Mouse (Mus musculus) heart, embryonic 15.5 days (tissue): ENCODE results near the gene Itpr1. TPM values are rescaled to one million over a fixed set of nuclear protein-coding genes. Genes with fewer than 3 reads are reported as not detected.

ENCODE experiments used
- ATAC-seq: fragments of 200-750 bp; cut with Nextera tagmentation; replicated peaks from 2 replicates; pipeline ENCODE4 v1.8.0; 2017; ENCODE audit warnings: low read depth, moderate TSS enrichment; ENCODE audit not compliant: insufficient number of reproducible peaks, insufficient read depth, low FRiP score
- H3K27ac ChIP-seq: fragments of 300-500 bp; sonication (generic); 2 replicates; pipeline ENCODE4 v1.5.1; 2015; ENCODE audit warnings: mild to moderate bottlenecking, inconsistent platforms
- H3K27me3 ChIP-seq: fragments of 300-500 bp; sonication (generic); 2 replicates; pipeline ENCODE4 v1.6.1; 2015; ENCODE audit warnings: inconsistent platforms
- H3K36me3 ChIP-seq: fragments of 300-500 bp; sonication (generic); 2 replicates; pipeline ENCODE4 v1.6.1; 2015; ENCODE audit warnings: mild to moderate bottlenecking, inconsistent platforms
- H3K4me1 ChIP-seq: fragments of 300-500 bp; sonication (generic); replicated peaks from 2 replicates; pipeline ENCODE4 v1.6.1; 2015; ENCODE audit warnings: inconsistent platforms
- H3K4me2 ChIP-seq: fragments of 300-500 bp; sonication (generic); 2 replicates; pipeline ENCODE4 v1.6.1; 2015; ENCODE audit warnings: inconsistent platforms, mild to moderate bottlenecking, moderate library complexity
- H3K4me3 ChIP-seq: fragments of 300-500 bp; sonication (generic); 2 replicates; pipeline ENCODE4 v1.5.1; 2015; ENCODE audit warnings: mild to moderate bottlenecking, inconsistent platforms
- H3K9ac ChIP-seq: fragments of 300-500 bp; sonication (generic); 2 replicates; pipeline ENCODE4 v1.6.1; 2015; ENCODE audit warnings: mild to moderate bottlenecking, inconsistent platforms
- H3K9me3 ChIP-seq: fragments of 300-500 bp; sonication (generic); replicated peaks from 2 replicates; pipeline ENCODE4 v1.6.1; 2016; ENCODE audit warnings: inconsistent platforms
- WGBS: fragments of 180-500 bp; shearing (Covaris S2); methylation state at CpG from one replicate; pipeline ENCODE4 v1.1.7; 2015; ENCODE audit warnings: mixed read lengths; 5-methylcytosine and 5-hydroxymethylcytosine counted together
- polyA plus RNA-seq: library from polyadenylated mRNA; unstranded; fragments of >200 nt; fragmentation: Nextera tagmentation; extraction: Ambion mirVana; gene quantifications from 2 replicates; pipeline ENCODE4 v1.2.1, GENCODE M21; 2015

Gene Itpr1
- polyA plus RNA-seq, 1 experiment from 2014 or later, result 11.4 TPM

DNA sequence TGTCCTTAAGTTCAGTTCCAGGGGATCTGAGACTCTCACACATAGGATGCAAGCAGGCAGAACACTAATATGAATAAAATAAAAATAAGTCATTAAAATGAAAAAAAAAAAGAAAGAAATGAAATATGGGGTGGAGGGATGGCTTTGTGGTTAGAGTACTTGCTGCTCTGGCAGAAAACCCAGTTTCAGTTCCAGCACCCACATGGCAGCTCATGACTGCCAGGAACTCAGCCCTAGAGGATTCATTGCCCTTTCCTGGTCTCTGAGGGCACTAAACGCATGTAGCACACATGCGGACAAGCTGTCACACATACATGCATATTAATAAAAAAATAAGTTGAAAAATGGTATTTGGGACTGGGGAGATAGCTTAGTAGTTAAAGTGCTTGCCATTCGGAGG is 17.7 kb downstream of the Itpr1 start:
- Histone ChIP-seq H3K36me3 (no peaks in the 10 kb centered on the region), H3K4me1 (peaks cover 50% of the 10 kb centered on the region)
- 92% methylated on average over 3 of the region's 3 CpGs for WGBS

DNA sequence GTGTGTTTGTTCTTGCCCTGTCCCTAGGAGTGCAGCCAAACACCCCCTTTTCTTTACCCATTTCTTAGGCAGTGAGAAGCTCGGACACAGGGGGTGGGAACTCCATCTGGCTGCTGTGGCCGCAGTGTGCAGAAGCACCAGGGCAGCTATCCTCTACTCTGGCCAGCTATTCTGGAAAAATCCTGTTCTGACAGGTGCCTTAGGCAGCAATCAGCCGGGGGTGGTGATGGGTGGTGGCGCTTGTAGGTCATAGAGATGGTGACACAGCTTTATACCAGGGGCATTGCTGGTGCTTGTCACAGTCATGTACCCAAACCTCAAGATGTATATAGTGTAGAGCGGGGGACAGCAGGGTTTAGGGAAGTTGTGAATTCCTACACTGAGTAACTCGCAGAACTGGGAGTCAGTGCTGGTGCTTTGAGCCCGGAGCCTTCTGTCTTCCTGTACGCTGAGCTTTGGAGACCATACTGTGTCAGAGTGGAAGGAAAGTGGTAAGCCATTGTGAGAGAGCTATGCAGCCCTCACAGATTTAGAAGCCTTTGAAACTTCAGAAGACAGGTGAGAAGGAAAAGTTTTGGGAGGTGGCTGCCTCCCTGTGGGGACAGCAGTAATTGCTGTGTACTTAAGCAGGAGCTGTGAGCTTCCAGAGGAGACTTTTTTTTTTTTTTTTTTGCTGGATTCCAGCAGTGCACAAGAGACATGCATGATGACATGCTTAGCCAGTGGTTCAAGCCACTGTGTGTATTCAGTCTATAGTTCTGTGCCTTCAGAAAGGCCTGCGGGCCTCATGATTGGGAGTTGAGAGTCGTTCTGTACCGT is 19.2 kb downstream of the Itpr1 start:
- no peaks in the 10 kb centered on the region for H3K9me3 ChIP-seq
- peaks cover 61% of the 10 kb centered on the region for H3K4me1 ChIP-seq
- H3K9ac ChIP-seq, result no peak overlapping the region
- no peak overlapping the region for H3K4me3 ChIP-seq
- WGBS, result 63% methylated on average over 11 of the region's 11 CpGs
- no peak for ATAC-seq
- H3K27ac ChIP-seq, result no peak overlapping the region
- no peaks in the 10 kb centered on the region for H3K27me3 ChIP-seq
- no peak overlapping the region for H3K4me2 ChIP-seq
- H3K36me3 ChIP-seq, result no peaks in the 10 kb centered on the region

More for the DNA sequence above, 17.7 kb downstream of the Itpr1 start:
- no peak overlapping the region for H3K9ac ChIP-seq
- H3K4me3 ChIP-seq, result no peak overlapping the region
- no peaks in the 10 kb centered on the region for H3K27me3 ChIP-seq
- no peak overlapping the region for H3K27ac ChIP-seq
- no peaks in the 10 kb centered on the region for H3K9me3 ChIP-seq
- ATAC-seq, result no peak
- no peak overlapping the region for H3K4me2 ChIP-seq

DNA sequence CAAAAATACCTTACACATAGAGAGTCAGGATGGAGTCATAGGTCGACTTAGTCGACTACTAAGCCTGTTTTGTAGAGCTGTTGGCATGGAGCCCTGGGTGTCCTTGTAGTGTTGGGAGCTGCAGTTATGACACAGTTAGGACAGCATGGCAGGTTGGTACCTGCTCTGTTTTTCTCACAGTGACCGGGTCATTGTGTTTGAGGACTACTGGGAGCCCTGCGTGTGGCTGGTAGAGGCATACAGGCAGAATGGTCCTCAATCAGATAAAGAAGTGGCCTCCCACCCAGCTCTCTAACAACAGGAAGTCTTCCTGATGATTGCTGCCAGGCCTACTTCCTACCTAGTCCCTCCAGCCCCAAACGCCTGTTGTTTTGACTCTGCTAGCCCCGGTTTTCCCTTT is 20.2 kb downstream of the Itpr1 start:
- Histone ChIP-seq H3K27ac (peak overlapping the region; percentile 50), H3K4me1 (peaks cover 53% of the 10 kb centered on the region)
- 15% methylated on average over 6 of the region's 6 CpGs for WGBS

DNA sequence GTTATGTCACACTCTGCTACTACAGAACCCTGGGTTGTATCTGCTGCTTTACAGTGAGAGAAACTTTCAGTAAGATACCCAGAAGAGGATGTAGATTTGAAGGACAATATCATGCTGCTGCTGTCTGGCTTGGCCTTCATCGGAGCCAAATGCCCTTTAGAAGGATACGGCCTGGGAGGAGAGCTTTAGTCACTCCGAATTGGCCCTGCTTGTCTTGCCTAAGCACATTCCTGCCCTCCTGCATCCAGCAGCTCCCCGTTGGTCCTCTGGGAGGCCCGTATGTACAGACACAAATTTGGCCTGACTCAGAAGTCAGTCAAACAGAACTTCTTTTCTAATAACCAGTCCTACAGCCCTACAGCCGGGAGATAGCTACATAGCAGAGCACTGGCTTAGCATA is 21.6 kb downstream of the Itpr1 start:
- H3K4me3 ChIP-seq, result no peak overlapping the region
- 44% methylated on average over 6 of the region's 6 CpGs for WGBS

More for the DNA sequence above, 20.2 kb downstream of the Itpr1 start:
- Histone ChIP-seq H3K4me2 (no peak overlapping the region), H3K27me3 (no peaks in the 10 kb centered on the region), H3K36me3 (no peaks in the 10 kb centered on the region), H3K9ac (no peak overlapping the region), H3K9me3 (no peaks in the 10 kb centered on the region), H3K4me3 (no peak overlapping the region)
- ATAC-seq, result no peak; the same call in 1 of the 2 replicates

DNA sequence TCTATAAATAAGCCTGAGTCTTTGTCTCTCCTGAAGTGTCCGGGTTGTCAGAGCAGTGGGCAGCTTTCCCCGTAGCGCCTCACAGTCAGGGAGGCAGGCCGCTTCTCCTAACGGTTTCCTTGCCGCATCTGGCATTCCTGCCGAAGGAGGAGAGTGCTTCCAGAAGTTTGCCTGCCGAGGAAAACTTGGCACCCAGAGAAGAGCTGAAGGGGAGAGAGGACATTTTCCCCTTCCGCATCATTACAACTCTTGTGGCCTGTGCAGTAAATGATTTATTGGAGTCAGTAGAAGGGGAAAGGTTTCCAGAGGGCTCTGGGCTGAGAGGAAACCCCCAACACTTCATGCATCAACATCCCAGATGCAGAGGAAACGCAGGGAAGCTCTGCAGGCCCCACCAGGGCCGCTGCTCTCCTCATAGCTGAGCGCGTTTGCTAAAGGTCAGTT is 22.8 kb downstream of the Itpr1 start:
- no peak overlapping the region for H3K4me3 ChIP-seq
- 0 out of 2 replicates have a peak, but pooled peaks have one; percentile 25 for ATAC-seq
- H3K9me3 ChIP-seq, result no peaks in the 10 kb centered on the region
- no peaks in the 10 kb centered on the region for H3K36me3 ChIP-seq
- 24% methylated on average over 13 of the region's 13 CpGs for WGBS
- H3K27me3 ChIP-seq, result no peaks in the 10 kb centered on the region
- H3K4me2 ChIP-seq, result peak overlapping the region; percentile 48
- H3K9ac ChIP-seq, result no peak overlapping the region
- peak overlapping the region; percentile 71 for H3K27ac ChIP-seq
- H3K4me1 ChIP-seq, result peaks cover 62% of the 10 kb centered on the region

More for the DNA sequence above, 21.6 kb downstream of the Itpr1 start:
- H3K4me1 ChIP-seq, result peaks cover 60% of the 10 kb centered on the region
- H3K27ac ChIP-seq, result peak overlapping the region; percentile 46; the same call in 1 of the 2 replicates
- H3K27me3 ChIP-seq, result no peaks in the 10 kb centered on the region
- no peak overlapping the region for H3K9ac ChIP-seq
- H3K4me2 ChIP-seq, result no peak overlapping the region
- H3K9me3 ChIP-seq, result no peaks in the 10 kb centered on the region
- no peak for ATAC-seq
- no peaks in the 10 kb centered on the region for H3K36me3 ChIP-seq

DNA sequence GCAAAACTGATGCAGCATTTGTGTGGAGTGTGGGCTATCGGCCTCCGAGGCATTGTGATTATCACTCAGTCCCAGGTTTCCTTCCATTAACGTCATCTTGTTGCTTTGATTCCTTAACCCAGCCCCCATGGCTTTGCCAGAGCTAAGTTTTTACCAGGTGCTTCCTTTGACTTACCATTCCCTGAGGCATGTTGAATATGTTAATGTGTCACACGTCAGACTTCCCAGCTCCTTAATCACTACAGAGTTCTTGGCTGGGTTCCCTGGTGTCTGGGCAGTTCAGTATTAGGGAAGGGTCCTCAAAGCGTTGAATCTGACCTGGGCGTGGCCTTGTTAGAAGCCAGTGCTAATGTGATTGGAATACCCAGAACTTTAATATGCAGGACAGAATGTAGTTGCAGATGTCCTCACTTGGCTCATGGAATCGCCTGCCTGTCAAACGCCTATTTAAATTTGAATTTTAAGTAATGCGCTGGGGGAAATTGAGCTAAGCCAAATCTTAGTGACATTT is 23.6 kb downstream of the Itpr1 start:
- Histone ChIP-seq H3K36me3 (no peaks in the 10 kb centered on the region), H3K27me3 (no peaks in the 10 kb centered on the region), H3K9ac (no peak overlapping the region), H3K27ac (peak overlapping the region; percentile 71), H3K4me2 (no peak overlapping the region), H3K4me3 (no peak overlapping the region), H3K9me3 (no peaks in the 10 kb centered on the region), H3K4me1 (peaks cover 63% of the 10 kb centered on the region)
- ATAC-seq, result peak; percentile 40
- 47% methylated on average over 9 of the region's 9 CpGs for WGBS

DNA sequence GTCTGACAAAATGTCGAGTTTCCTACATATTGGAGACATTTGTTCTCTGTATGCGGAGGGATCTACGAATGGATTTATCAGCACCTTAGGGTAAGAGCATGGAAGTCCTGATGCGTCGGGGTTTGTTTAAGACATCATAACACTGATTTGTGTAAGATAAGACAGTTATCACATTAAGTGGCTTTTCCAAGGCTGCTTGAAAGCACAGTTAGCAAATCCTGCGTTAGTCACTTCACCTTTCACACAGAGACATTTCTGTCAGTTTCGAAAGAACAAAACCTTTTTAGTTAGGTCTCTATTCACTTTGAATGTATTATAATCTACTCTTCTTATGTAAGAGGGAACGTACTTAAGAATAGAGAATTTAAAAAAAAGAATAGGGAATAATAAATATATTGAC is 24.1 kb downstream of the Itpr1 start:
- no peak for ATAC-seq
- Histone ChIP-seq H3K9me3 (no peaks in the 10 kb centered on the region), H3K4me2 (no peak overlapping the region), H3K27me3 (no peaks in the 10 kb centered on the region), H3K4me3 (no peak overlapping the region), H3K9ac (no peak overlapping the region), H3K4me1 (peaks cover 58% of the 10 kb centered on the region), H3K27ac (peak overlapping the region; percentile 25; the same call in 1 of the 2 replicates), H3K36me3 (no peaks in the 10 kb centered on the region)
- WGBS, result 77% methylated on average over 8 of the region's 8 CpGs

DNA sequence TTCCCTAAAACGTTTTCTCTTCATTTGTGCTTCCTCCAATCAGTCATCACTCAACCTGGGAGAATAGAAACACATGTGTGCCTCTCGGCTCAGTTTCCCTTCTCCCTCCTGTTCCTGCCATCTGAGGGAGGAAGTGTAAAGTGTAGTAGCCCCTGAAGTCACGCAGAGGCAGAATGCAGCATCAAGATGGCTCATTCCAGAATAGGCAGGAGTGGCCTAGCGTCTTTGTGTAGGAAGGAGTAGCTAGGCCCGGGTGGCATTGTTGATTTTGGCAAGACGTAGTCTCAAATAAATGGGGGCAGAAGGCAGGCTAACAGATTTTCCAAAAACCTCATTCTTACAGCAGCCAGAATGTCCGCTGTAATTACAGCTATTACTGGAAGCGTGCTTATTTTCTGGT is 24.7 kb downstream of the Itpr1 start:
- Histone ChIP-seq H3K9ac (no peak overlapping the region), H3K4me2 (no peak overlapping the region), H3K27ac (no peak overlapping the region), H3K4me3 (no peak overlapping the region), H3K4me1 (peaks cover 52% of the 10 kb centered on the region), H3K27me3 (no peaks in the 10 kb centered on the region), H3K36me3 (no peaks in the 10 kb centered on the region), H3K9me3 (no peaks in the 10 kb centered on the region)
- ATAC-seq, result no peak
- 60% methylated on average over 8 of the region's 8 CpGs for WGBS

DNA sequence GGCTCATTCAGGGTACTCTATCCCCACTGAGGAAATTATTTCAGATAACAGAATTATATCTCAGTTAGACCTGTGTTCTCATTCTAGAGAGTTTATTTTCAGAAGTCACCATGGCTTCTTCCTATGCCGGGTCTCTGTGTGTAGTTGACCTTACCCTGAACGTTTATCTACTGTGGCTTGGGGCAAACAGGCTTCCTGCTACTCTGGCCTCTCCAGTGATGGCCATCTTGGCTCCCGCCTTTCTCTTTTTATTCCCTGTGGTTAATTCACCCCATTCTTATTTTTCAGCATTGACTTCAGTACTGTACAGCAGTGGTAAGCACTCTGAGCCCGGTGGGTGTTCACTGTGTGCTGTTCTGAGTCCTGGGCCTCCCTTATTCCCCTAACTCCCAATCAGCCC is 25.1 kb downstream of the Itpr1 start:
- no peak overlapping the region for H3K27ac ChIP-seq
- 58% methylated on average over 4 of the region's 4 CpGs for WGBS
- H3K9me3 ChIP-seq, result no peaks in the 10 kb centered on the region
- no peaks in the 10 kb centered on the region for H3K27me3 ChIP-seq
- H3K36me3 ChIP-seq, result no peaks in the 10 kb centered on the region
- H3K4me1 ChIP-seq, result peaks cover 47% of the 10 kb centered on the region
- H3K4me3 ChIP-seq, result no peak overlapping the region
- no peak for ATAC-seq
- H3K4me2 ChIP-seq, result no peak overlapping the region
- no peak overlapping the region for H3K9ac ChIP-seq

DNA sequence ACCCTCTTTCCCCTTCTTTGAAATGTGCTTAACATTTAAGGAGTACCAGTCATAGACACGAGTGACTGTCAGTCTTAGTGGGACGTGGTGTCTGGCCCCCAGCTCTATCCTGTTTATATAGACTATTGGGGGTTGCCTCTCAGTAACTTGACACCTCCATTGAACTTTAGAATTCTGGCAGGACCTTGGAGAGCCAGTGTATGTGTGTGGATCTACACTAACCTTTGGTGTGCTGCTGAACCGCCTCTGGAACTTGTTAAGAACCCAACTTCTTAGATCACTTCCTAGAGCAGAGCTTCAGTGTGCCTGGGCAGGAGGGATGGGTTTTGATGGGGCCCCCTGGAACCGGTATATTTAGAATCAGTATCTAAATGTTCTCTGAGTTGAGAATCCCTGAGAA is 26.2 kb downstream of the Itpr1 start:
- H3K9me3 ChIP-seq, result no peaks in the 10 kb centered on the region
- H3K36me3 ChIP-seq, result no peaks in the 10 kb centered on the region
- peaks cover 42% of the 10 kb centered on the region for H3K4me1 ChIP-seq
- H3K4me3 ChIP-seq, result no peak overlapping the region
- H3K4me2 ChIP-seq, result no peak overlapping the region
- no peak overlapping the region for H3K27ac ChIP-seq
- H3K27me3 ChIP-seq, result no peaks in the 10 kb centered on the region
- no peak overlapping the region for H3K9ac ChIP-seq
- WGBS, result 47% methylated on average over 4 of the region's 4 CpGs
- ATAC-seq, result no peak

DNA sequence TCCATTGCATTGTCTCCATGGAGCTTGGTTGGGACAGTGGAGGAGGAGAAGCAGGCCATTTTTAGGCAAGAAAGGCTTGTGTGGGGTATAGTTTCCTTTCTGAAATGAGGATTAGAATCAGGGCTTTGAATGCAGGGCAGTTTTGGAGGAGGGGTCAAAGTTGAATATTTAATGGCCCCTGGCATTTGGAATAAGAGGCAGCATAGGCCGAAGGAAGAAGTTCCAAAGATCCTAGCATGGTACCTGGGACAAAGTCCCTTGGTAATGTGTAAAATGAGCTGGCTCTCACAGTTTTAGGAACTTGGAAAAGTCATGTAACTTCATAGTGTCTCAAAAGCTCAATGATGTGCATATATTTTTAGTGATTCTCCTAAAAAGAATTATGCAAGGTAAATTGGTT is 27.1 kb downstream of the Itpr1 start:
- Histone ChIP-seq H3K4me3 (no peak overlapping the region), H3K9me3 (no peaks in the 10 kb centered on the region), H3K4me1 (peaks cover 33% of the 10 kb centered on the region), H3K9ac (no peak overlapping the region), H3K27ac (no peak overlapping the region), H3K36me3 (no peaks in the 10 kb centered on the region), H3K27me3 (no peaks in the 10 kb centered on the region), H3K4me2 (no peak overlapping the region)
- ATAC-seq, result no peak
- WGBS, result 80% methylated on average over 1 of the region's 1 CpGs

DNA sequence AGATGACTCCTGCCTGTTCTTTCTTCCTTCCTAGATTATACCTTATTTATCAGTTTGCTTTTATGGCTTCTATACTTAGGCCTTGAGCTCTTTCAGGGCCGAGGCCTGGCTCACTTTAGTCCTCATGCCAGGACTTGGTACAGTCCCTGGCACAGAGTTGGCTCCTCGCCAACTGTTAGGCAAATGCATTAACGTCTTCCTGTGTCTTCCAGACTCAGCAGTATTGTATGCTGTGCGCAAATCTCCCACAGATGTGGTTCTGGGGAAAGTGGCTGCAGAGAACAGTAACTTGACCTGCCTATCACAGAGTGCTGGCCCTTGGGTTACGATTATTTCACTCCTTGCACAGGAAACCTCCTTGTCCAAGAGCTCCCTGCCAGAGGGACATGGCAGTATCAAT is 27.9 kb downstream of the Itpr1 start:
- no peak for ATAC-seq
- H3K9ac ChIP-seq, result no peak overlapping the region
- H3K4me1 ChIP-seq, result peaks cover 28% of the 10 kb centered on the region
- WGBS, result 59% methylated on average over 5 of the region's 5 CpGs
- no peaks in the 10 kb centered on the region for H3K36me3 ChIP-seq
- no peaks in the 10 kb centered on the region for H3K9me3 ChIP-seq
- no peak overlapping the region for H3K4me2 ChIP-seq
- H3K27ac ChIP-seq, result no peak overlapping the region
- no peak overlapping the region for H3K4me3 ChIP-seq
- no peaks in the 10 kb centered on the region for H3K27me3 ChIP-seq
